Mouse (Mus musculus): ENCODE data around the gene Arl2. TPM values are rescaled to one million over a fixed set of nuclear protein-coding genes. Genes with fewer than 3 reads are reported as not detected.

Arl2 gene
- polyA plus RNA-seq, 3 experiments from 2014 or later, result 14.3 to 31.0 (median 21.9) TPM

- no peak for ATAC-seq
Observed at GRCm38 (mm10) chr19:6126289-6126688, 15.1 kb downstream of the Arl2 start.

GRCm38 (mm10) chr19:6124898-6125297 is 16.4 kb downstream of the Arl2 start:
- ATAC-seq, result no peak

GRCm38 (mm10) chr19:6123330-6123729 is 18.0 kb downstream of the Arl2 start:
- ATAC-seq, result no peak

- ATAC-seq, result no peak
Observed at GRCm38 (mm10) chr19:6121761-6122160, 19.6 kb downstream of the Arl2 start.

GRCm38 (mm10) chr19:6118677-6119185 is 22.6 kb downstream of the Arl2 start:
- no peak for ATAC-seq

GRCm38 (mm10) chr19:6117986-6118676 is 23.2 kb downstream of the Arl2 start, which contains the start of gene Sac3d1:
Gene Sac3d1, minus strand, starts transcription at chr19:6118650.
- ATAC-seq, result peak; percentile 96

GRCm38 (mm10) chr19:6117346-6117985 is 23.9 kb downstream of the Arl2 start:
- no peak for ATAC-seq

- ATAC-seq, result no peak
Observed at GRCm38 (mm10) chr19:6116113-6116850, 25.1 kb downstream of the Arl2 start.

- ATAC-seq, result no peak
Observed at GRCm38 (mm10) chr19:6113116-6113515, 28.2 kb downstream of the Arl2 start.

- no peak for ATAC-seq
Observed at GRCm38 (mm10) chr19:6105586-6105985, 35.8 kb downstream of the Arl2 start, which contains the start of gene Naaladl1. Gene Naaladl1, plus strand, starts transcription at chr19:6105782.

GRCm38 (mm10) chr19:6104476-6104875 is 36.9 kb downstream of the Arl2 start:
- no peak for ATAC-seq

GRCm38 (mm10) chr19:6102169-6102853 is 39.0 kb downstream of the Arl2 start:
- ATAC-seq, result no peak

GRCm38 (mm10) chr19:6101186-6101585 is 40.2 kb downstream of the Arl2 start:
- no peak for ATAC-seq

GRCm38 (mm10) chr19:6097847-6098246 is 43.5 kb downstream of the Arl2 start:
- ATAC-seq, result no peak

GRCm38 (mm10) chr19:6094119-6094518 is 47.2 kb downstream of the Arl2 start, which contains the start of gene AC131692.1:
Gene AC131692.1, plus strand, starts transcription at chr19:6094419.
- no peak for ATAC-seq

GRCm38 (mm10) chr19:6088841-6089240 is 52.5 kb downstream of the Arl2 start:
- ATAC-seq, result no peak

- peak; percentile 86 for ATAC-seq
Observed at GRCm38 (mm10) chr19:6085417-6085879, 55.9 kb downstream of the Arl2 start.

GRCm38 (mm10) chr19:6084478-6085248 is 56.7 kb downstream of the Arl2 start, which contains the start of the genes Zfpl1 and Cdca5:
Gene Zfpl1, minus strand, starts transcription at chr19:6084956.
Gene Cdca5, plus strand, starts transcription at chr19:6084983.
- peak; percentile 87 for ATAC-seq
